Mouse (Mus musculus) CD4-positive helper T cell, adult 2 months (primary cell): Measurements from ENCODE around the gene Mrpl33.
A peak's percentile ranks its signal among the peaks of the same experiment; 100 is the strongest.

Experiments used
- DNase-seq: peaks from one replicate; pipeline ENCODE4 v3.0.0-alpha.2; 2012; ENCODE audit warnings: low read depth, missing footprints, low spot score

Gene Mrpl33

DNA sequence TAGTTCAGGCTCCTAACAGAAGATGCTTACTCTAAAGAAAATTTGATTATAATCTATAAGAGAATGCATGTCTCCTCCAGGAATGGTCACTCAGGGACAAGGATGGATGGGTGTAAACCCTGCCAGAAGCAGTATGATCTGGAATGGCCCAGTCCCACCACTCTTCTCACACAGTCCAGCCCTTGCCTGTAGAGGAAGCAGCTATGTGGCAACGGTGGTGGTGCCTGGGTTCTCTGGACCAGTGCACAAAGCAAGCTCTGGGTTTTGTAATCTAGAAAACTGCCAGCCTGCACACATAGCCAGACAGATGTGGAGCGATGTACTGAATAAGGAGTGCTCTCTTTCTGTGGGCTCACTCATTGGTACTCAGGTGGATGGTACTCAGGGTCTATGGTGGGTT lies 43.8 kb downstream of the Mrpl33 start:
- no peak for DNase-seq

DNA sequence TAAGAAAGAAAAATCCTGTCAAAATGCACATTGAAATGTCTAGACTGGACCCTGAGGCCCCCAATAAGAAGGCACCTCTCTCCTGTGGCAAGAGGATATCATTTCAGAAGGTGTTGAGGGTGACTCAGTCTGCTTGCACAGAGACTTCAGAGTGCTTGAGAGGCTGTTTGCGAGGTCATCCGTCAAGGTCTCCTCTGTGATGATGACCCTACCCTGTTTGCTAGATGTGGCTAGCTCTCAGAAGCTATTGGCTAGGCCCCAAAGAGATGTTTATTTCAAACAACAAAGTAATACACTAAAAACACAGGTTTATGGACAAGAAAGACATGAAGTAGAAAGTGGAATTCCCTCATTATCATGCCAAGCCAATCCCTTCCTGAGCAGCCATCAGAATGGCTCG lies 45.6 kb downstream of the Mrpl33 start:
- no peak for DNase-seq

DNA sequence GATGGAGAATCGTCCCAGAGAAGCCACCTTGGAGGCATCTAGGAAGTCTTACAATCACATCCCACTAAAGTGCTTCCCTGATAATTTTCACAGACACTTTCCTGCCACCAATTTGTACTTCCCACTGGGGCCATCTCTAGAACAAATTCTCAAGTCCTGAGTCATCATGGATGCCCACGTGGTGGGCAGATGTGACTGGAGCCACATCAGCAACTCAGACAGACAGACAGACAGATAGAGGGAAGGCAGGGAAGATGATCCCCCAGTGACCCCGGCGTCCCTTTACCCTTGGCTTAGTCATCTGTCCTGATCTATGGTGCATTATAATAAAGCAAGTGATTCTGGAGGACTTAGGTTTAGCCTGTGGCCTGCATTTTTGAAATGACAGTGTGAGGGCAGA lies 47.5 kb downstream of the Mrpl33 start:
- no peak for DNase-seq

DNA sequence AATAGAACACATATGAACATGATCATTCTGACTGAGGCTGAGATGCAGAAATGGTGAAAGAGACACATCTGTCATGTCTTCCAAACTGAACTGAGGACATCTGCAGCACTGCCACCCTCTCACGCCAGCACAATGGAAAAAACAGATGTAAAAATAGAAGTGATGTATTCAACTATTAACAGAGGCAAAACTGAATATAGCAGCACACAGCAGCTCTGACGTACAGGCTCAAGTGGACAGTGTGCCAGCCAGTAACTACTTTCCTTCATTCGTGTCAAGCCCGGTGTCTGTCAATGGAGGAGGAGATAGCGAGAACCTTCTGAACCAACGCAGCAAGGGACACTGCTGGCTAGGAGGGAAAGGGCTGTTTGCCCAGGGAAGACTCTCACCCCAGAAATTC lies 48.1 kb downstream of the Mrpl33 start:
- DNase-seq, result no peak

DNA sequence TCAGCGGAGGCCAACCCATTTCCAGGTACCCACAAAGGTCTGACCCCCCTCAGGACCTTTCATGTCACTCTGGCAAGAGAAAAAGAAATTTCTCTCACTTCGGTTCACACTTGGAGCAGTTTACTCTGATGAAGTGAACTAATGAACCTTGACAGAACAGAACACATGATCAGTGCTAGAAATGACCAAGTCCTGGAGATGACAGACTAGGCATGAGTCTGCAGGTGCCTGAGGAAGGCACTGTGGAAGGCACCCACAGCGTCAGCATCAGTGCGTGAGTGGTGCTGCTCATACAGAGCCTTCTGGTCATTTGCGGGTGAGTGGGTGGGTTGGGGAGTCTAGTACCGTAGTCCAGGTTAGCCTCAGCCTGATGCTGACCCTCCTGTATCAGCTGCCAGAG lies 49.1 kb downstream of the Mrpl33 start:
- DNase-seq, result no peak

DNA sequence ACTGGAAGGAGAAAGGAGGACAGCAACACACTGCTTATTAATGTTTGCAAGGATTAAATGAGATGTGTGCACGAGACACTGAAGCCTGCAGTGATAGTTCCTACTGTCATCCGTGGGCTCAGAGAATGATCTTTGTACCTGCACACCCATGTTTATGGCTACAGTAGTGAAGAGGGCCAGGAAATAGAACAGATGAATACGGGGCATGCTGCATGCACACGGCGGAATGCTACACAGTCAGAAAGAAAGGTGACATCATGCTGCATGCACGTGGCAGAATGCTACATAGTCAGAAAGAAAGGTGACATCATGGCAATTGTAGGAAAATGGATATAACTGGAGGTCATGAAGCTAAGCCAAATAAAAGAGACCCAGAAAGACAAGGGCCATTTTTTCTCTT lies 49.8 kb downstream of the Mrpl33 start:
- no peak for DNase-seq

DNA sequence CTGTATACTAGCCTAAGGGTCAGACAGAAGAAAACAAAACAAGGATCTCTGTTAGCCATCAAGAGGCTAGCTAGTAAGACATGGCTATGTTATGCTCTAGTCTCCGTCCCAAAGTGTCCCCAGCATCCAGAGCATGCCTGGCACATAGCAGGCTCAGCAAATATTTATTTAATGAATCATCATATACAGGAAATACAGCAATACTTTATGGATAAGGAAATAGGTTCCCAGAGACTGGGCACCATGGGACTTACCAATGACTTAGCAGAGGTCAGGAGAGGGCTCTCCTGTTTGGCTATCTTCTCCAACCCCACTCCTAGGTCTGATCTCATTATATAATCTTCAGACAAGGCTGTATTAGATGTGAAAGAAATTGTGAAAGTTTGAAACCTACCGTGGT lies 50.6 kb downstream of the Mrpl33 start:
- DNase-seq, result no peak

DNA sequence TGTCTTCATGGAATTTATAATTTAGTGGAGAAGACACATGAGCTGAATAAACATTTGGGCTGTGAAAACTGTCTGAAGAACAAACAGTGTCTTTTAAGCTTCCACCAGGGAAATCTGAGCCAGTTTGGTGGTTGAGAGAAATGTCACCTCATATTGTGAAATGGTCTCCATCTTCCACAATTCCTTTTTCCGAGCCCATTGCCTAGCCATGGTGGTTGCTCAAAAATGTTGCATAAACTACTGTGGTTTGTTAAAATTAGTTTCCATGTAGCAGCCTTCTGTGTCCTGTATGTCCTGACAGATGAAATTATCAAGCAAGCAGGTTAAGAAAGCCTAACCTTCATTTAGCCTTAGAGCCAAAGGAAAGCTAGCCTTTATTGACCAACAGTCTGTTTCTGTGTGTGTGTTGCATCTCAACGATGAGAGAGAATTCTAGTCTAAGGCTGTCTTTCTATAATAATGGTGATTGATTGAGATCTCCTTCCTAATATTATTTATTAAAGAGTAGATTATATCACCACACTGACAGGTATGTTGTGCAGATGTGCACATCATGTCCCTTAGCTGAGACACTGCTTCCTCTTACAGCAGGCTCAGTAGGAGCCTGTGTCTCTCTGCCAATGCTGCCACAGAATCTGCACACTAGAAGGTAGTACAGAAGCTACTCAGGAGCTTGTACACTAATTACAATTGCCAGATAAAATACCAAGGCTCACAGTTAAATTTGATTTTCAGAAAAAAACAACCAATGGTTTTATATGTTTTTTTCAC lies 54.0 kb downstream of the Mrpl33 start:
- DNase-seq, result no peak

DNA sequence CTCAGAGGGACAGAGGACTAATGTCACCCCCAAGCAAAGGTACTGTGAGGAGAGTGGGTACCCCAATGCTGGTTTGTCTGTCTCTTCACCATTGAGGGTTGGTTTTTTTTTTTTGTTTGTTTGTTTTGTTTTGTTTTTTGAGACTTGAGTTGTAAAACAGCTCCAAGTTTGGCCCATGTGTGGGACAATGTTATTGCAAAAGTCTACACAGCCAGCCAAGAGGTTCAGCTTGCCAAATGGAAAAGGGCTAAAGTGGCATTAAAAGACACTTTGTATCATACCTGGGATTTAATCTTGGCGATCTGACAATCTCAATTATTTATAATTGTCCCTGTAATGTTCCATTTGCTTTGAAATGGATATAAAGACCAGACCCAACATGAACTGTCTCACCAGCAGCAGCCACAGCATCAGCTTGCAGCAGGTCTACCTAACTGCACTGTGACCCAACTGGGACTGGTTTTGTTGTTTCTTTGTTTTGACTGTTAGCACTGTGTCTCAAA lies 59.0 kb downstream of the Mrpl33 start:
- no peak for DNase-seq

DNA sequence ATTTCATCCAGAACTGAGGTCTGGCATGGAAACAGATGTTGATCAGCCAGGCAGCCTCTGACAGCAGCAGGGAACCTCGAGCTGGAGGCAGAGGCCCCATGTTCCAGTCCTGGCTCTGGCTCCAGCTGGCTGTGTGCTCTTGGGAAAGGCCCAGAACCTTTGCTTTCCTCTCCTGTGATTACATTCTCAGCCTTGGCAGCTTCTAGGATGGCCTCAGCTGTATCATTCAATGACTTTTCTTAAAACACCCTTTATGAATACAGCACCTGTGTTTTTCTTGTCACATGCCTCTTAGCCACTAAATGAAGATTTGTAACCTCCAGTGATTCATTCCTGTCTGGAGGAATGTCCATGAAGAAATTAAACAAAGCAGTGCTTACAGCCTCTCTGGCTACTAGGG lies 69.4 kb downstream of the Mrpl33 start:
- no peak for DNase-seq

DNA sequence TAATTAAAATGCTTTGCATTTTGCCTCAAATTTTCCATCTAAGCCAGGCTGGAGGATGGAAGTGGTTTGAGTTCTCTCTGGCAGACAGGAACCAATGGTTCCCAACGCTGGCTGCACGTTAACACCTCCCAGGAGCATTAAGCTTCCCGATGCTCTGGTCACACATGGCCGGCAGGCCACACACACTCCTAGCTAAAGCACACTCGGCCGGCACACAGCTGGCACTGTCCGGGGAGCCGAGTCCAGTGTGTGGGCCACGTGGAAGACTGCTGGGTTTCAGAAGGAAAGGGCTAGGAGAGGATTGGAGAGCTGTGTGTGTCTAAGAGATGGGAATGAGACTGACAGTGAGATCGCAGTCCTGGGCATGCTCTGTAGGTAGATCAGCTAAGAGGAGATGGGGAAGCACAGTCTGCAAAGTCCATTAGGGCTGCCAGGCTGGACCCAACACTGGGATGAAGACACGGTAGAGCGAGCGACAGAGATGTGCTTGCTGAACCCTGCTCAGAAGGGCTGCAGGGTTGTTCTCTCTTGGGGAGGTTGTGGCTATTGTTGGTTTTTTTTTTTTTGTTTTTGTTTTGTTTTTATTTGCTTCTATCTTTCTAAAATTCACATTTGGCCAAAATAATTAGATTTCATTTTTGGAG lies 71.7 kb downstream of the Mrpl33 start:
- no peak for DNase-seq

DNA sequence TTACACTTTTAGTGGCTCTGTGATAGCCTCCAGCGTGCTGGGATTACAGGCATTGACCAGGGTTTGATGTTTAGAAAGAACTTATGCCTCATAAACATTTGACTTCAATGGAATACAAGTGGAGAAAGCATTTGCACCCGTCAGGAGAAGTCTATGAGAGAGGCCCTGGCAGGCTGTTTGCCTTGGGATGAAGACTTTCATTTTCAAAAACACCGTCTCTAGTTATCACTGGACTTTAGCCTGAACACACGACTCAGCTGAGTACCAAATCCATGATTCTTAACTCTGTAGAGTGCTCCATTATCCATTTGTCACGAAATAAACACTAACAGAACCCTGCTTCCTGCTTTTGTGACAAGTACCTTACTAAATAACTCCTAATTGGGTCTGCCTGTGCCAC lies 73.2 kb downstream of the Mrpl33 start:
- no peak for DNase-seq

DNA sequence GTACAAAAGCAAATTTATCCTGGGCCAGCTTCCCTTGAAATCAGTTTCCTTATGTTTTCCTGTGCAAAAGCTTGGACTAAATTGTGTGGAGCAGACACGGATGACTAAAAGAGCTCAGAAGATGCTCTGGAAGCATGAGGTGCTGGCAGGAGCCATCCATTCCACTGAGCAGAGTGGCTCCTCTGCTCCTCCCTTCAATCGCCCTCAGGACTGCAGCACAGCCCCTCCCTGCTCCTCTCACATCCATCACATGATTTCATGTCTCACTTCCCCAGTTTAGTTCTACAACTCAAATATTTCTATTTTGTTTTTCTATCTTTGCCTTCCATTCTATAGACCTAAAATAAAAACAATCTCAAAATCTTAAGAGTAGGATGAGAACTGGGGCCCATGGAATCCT lies 74.4 kb downstream of the Mrpl33 start:
- no peak for DNase-seq

DNA sequence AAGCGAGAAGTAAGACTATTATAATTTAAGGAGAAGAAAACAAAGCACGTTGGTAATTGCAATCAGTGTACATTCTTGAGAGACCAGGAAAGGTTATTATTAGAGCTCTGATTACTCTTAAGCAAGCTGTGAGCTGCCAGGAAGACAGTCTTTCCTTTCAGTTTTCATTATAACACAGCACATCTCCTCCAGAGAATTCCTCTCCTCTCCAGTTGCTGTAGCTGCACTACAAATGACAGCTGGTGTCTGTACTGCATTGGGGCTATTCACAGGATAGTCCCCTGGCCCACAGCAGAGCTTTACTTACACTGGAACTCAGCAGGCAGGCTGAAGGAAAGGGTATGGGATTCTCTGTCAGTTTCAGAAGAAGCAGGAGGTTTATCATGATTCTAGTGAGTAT lies 76.7 kb downstream of the Mrpl33 start:
- no peak for DNase-seq

DNA sequence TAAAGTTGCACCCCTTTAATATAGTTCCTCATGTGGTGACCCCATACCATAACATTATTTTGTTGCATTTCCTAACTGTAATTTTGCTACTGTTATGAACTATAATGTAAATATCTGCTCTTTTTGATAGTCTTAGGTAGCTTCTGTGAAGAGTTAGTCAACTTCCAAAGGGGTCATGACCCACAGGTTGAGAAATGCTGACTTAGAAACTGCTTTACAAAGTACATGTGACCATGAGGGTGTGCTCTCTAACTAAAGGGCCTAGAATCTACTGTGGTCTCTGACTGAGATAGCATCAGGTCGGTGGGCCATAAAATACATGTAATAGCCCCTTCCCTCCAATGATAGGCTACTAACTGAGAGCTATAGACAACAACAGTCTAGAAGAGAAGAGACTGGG lies 81.3 kb downstream of the Mrpl33 start:
- no peak for DNase-seq

DNA sequence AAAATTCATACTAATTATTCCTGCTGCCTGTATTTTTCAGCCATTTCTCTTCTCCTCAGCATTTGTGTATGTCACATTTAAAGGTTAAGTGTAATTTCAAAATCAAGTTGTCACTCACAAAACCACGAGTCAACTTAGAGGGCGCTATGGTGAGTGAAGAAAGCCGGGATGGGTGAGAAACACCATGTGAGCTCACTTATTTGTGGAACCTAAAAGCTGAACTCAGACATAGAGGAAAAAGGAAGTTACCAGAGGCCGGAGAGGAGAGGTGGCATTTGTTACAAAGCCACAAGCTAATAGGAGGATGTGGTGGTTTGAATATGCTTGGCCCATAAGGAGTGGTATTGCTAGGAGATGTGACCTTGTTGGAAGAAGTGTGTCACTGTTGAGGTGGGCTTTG lies 83.4 kb downstream of the Mrpl33 start:
- no peak for DNase-seq

DNA sequence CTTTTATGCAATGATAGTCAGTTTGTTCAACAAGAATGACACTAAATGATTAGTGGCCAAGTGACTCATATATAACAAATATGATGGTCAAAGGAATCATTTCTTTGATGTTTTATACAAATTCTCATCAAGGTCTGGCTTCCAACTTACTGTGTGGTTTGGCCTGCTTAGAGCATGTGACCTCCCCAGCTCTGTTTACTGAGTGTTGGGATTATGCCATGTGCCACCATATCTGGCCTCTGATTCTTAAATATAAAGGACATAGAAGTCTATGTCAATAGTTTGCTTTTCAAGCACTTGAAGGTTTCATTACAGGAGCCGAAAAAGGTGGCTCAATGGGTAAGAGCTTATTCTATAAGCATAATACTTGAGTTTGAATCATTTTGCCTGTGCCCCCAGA lies 85.6 kb downstream of the Mrpl33 start:
- no peak for DNase-seq

DNA sequence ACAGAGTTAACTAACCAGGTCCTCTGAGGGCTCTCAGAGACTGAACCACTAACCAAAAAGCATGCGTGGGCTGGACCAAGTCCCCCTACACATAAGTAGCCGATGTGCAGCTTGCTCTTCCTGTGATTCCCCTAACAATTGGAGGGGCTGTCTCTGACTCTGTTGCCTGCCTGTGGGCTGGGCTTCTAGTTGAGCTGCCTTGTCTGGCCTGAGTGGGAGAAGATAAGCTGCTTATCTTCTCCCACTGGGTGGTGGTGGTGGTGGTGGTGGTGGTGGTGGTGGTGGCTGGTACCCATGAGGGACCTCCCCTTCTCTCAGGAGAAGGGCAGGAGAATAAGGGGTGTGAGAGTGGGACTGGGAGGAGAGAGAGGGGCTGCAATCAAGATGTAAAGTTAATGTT lies 89.3 kb downstream of the Mrpl33 start:
- DNase-seq, result no peak

DNA sequence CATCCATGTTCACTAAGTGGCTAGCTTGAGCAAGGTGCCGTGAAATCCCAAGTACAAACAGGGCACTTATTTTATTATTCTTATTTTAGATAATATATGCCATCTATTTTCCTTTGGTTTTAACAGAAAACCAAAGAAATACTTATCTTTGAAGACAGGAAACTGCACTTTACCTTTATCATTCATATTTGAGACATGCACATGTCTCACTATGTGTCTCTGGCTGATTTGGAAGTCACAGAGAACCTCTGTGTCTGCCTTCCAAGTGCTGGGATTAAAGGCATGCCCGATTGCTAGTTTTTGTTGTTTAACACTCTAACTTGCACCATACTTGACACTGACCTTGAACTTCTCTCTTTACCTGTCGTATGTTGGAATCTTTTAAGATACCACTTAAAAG lies 91.2 kb downstream of the Mrpl33 start:
- DNase-seq, result no peak

DNA sequence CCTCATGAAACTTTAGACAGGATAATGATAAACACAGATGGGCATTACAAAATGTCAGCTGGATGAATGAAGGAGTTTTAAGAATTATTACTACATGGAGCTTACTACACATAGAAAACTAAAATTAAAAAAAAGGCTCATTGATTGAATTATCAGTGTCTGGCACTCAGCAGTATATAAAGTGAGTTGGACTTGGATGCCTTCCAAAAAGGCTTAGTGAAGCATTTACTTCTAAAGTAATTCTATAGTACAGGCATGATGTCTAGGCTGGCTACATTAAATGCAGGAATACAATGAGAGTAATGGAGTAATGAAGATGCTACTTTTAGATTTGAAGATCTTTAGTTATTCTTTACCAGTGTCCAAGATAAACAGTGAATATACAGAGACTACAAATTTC lies 96.5 kb downstream of the Mrpl33 start:
- no peak for DNase-seq

DNA sequence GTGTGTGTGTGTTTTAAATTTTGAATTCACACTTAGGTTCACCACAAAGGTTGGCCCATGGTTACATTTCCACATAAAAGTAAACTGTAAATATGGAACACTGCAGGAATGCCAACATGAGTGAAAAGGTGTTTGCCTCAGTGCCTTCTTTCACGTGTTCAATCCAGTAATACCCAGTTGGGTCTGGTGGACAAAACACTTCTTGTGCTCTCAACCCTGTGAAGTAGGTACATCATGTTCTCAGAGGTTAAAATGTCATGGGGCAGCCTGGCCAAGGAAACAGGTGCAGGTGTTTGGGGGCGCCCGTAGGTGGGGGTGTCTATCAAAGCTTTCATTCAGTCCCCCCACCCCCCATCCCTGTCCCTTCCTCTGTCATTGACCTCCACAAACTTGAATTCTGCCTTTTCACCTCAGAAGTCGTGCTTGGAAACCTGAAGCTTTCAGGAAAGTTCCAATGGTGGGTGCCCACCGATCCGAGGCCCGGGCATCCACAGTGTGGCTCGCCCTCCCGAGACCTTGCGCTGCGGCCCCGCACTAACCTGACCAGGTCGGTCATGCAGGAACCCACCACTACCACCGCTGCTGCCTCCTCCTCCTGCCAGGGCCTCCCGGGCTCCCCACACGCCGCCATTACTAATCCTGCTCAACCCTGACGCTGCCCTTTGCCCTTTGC lies 100.4 kb downstream of the Mrpl33 start, which contains the start of gene Rbks:
Rbks (minus strand) TSS at position 657 of the 673 bp plus-strand sequence.
- DNase-seq, result no peak

DNA sequence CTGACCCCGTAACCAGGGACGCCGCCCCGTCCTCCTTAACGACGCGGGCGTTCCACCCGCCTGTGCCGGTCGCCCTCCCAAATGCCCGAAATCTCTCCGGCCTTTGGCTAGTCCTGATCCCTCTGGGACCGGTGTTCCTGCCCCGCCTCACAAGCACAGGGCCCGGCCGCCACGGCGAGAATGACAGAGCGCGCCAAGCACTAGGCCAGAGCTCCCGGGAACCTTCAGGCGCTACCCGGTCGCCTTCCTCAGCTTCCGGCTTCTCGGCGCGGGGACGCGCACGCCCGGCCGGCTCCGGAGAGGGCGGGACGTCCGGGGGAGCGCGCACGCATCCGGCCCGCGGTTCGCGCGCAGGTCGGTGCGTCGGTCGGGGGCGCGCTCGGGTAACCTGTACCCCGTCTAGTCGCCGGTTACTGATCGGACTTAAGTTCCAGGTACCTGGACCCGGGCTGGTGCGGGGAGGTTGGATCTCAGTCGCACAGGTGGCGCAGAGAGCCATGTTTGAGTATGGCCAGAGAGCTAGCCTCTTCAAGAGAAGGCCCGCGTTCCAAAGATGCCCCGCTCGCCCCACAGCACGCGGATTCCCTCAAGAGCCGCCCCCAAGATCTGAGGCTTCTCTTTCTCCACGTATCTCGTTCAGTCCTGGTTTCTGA lies 101.0 kb downstream of the Mrpl33 start, which contains the start of gene Babam2:
Babam2 (plus strand) TSS at position 41 of the 653 bp plus-strand sequence.
- peak; percentile 96 for DNase-seq
